Mouse (Mus musculus) liver, embryonic 16.5 days (tissue): ENCODE results near the gene Smim24. TPM values are rescaled to one million over a fixed set of nuclear protein-coding genes. Genes with fewer than 3 reads are reported as not detected.

Source experiments
- ATAC-seq: fragments of 200-750 bp; cut with Nextera tagmentation; 2 replicates; pipeline ENCODE4 v1.8.0; 2017; ENCODE audit warnings: low read depth, mild to moderate bottlenecking, moderate number of reproducible peaks, moderate library complexity
- H3K27ac ChIP-seq: fragments of 300-500 bp; sonication (generic); 2 replicates; pipeline ENCODE4 v1.5.1; 2014; ENCODE audit warnings: mild to moderate bottlenecking, low read length
- H3K27me3 ChIP-seq: fragments of 300-500 bp; sonication (generic); 2 replicates; pipeline ENCODE4 v1.6.1; 2014; ENCODE audit warnings: low read depth, low read length, mixed read lengths; ENCODE audit not compliant: control insufficient read depth, insufficient read depth
- H3K36me3 ChIP-seq: fragments of 300-500 bp; sonication (generic); 2 replicates; pipeline ENCODE4 v1.6.1; 2014; ENCODE audit warnings: mild to moderate bottlenecking; ENCODE audit not compliant: control insufficient read depth, insufficient read depth
- H3K4me1 ChIP-seq: fragments of 300-500 bp; sonication (generic); 2 replicates; pipeline ENCODE4 v1.6.1; 2014; ENCODE audit warnings: low read depth, low read length, mixed read lengths; ENCODE audit not compliant: control insufficient read depth
- H3K4me2 ChIP-seq: fragments of 300-500 bp; sonication (generic); 2 replicates; pipeline ENCODE4 v1.6.1; 2014; ENCODE audit warnings: low read depth, low read length, mixed read lengths
- H3K4me3 ChIP-seq: fragments of 300-500 bp; sonication (generic); 2 replicates; pipeline ENCODE4 v1.5.1; 2014; ENCODE audit warnings: low read depth, mild to moderate bottlenecking, low read length
- H3K9ac ChIP-seq: fragments of 300-500 bp; sonication (generic); 2 replicates; pipeline ENCODE4 v1.6.1; 2014; ENCODE audit warnings: low read depth, low read length
- H3K9me3 ChIP-seq: fragments of 300-500 bp; sonication (generic); replicated peaks from 2 replicates; pipeline ENCODE4 v1.6.1; 2016; ENCODE audit warnings: low read length; ENCODE audit not compliant: control insufficient read depth
- WGBS: fragments of 180-500 bp; shearing (Covaris S2); extraction: QIAGEN DNeasy Blood & Tissue Kit; methylation state at CpG from one replicate; pipeline ENCODE4 v1.1.7; 2014; ENCODE audit not compliant: insufficient replicate concordance; 5-methylcytosine and 5-hydroxymethylcytosine counted together
- polyA plus RNA-seq: library from polyadenylated mRNA; unstranded; fragments of >200 nt; fragmentation: Nextera tagmentation; extraction: Ambion mirVana; gene quantifications from 2 replicates; pipeline ENCODE4 v1.2.1, GENCODE M21; 2015

Smim24 gene
- polyA plus RNA-seq, 1 experiment from 2014 or later: 4.1 TPM

DNA sequence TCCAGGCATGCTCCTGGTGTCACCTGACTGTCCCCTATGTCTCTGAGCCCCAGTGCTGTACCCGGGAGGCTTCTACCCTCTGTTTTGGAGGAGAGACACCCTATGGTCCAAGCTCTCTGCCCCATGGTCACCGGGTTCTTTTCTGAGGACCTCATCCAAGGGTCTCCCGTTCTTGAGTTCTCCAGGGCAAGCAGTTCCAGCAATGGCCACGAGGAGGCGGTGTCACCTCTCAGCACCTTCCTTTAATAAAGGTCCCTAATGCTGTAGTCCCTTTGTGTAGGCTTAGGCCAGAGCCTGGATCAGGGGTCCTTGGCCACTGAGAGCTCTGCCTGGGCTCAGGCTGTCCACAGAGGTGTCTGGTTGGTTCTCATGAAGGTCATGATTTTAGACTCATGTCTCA lies 2.3 kb downstream of the Smim24 start:
- no peak overlapping the region for H3K4me2 ChIP-seq
- peak; percentile 4; the same call in 1 of the 2 replicates for ATAC-seq
- H3K27me3 ChIP-seq: no peaks in the 10 kb centered on the region
- H3K4me1 ChIP-seq: peaks cover 15% of the 10 kb centered on the region
- no peak overlapping the region for H3K4me3 ChIP-seq
- H3K9me3 ChIP-seq: no peaks in the 10 kb centered on the region
- WGBS: 8% methylated on average over 5 of the region's 5 CpGs
- H3K9ac ChIP-seq: no peak overlapping the region
- no peaks in the 10 kb centered on the region for H3K36me3 ChIP-seq
- H3K27ac ChIP-seq: no peak overlapping the region

DNA sequence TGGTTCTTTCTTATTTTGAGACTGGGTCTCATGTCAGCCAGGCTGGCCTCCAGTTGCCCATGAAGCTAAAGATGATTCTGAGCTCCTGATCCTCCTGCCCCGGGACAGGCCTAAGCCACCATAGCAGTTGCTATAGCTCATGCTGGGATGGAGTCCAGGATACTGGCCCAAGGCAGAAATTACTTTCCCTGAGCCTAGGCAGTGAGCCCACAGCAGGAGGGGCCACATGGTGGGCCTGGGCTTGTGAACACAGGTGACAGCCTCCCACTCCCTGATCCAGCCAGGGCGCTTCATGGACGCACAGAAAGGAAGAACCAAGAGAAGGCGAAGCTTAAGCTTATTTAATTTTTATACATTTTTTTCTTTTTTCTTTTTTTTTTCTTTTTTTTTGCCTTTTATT lies 3.0 kb downstream of the Smim24 start:
- 71% methylated on average over 4 of the region's 4 CpGs for WGBS
- no peak overlapping the region for H3K27ac ChIP-seq
- no peak for ATAC-seq

GRCm38 (mm10) chr10:81396749-81397148 lies 3.9 kb downstream of the Smim24 start:
- Histone ChIP-seq H3K27me3 (no peaks in the 10 kb centered on the region), H3K9ac (no peak overlapping the region), H3K27ac (no peak overlapping the region), H3K4me2 (no peak overlapping the region), H3K9me3 (no peaks in the 10 kb centered on the region), H3K4me1 (peaks cover 21% of the 10 kb centered on the region), H3K4me3 (no peak overlapping the region), H3K36me3 (no peaks in the 10 kb centered on the region)
- 75% methylated on average over 5 of the region's 5 CpGs for WGBS
- ATAC-seq: no peak

More for the DNA sequence above, 3.0 kb downstream of the Smim24 start:
- Histone ChIP-seq H3K27me3 (no peaks in the 10 kb centered on the region), H3K36me3 (no peaks in the 10 kb centered on the region), H3K4me1 (peaks cover 14% of the 10 kb centered on the region), H3K9ac (no peak overlapping the region), H3K4me2 (no peak overlapping the region), H3K4me3 (no peak overlapping the region), H3K9me3 (no peaks in the 10 kb centered on the region)

GRCm38 (mm10) chr10:81399296-81399695 lies 6.4 kb downstream of the Smim24 start:
- Histone ChIP-seq H3K27me3 (peaks cover 3% of the 10 kb centered on the region; the same call in 1 of the 2 replicates), H3K9ac (no peak overlapping the region), H3K4me1 (peaks cover 18% of the 10 kb centered on the region), H3K4me3 (no peak overlapping the region), H3K27ac (no peak overlapping the region), H3K9me3 (no peaks in the 10 kb centered on the region), H3K4me2 (no peak overlapping the region), H3K36me3 (no peaks in the 10 kb centered on the region)
- ATAC-seq: no peak
- WGBS: 83% methylated on average over 5 of the region's 5 CpGs

- Histone ChIP-seq H3K9ac (no peak overlapping the region), H3K27ac (no peak overlapping the region), H3K4me1 (peaks cover 18% of the 10 kb centered on the region), H3K36me3 (no peaks in the 10 kb centered on the region), H3K4me3 (no peak overlapping the region), H3K9me3 (no peaks in the 10 kb centered on the region), H3K4me2 (no peak overlapping the region), H3K27me3 (peaks cover 8% of the 10 kb centered on the region)
- ATAC-seq: no peak
- WGBS: 86% methylated on average over 18 of the region's 18 CpGs
Observed at GRCm38 (mm10) chr10:81399798-81400308, 7.0 kb downstream of the Smim24 start.

GRCm38 (mm10) chr10:81400371-81401204 lies 7.7 kb downstream of the Smim24 start:
- Histone ChIP-seq H3K4me1 (peaks cover 18% of the 10 kb centered on the region), H3K36me3 (no peaks in the 10 kb centered on the region), H3K9me3 (no peaks in the 10 kb centered on the region), H3K4me3 (no peak overlapping the region), H3K4me2 (no peak overlapping the region), H3K9ac (no peak overlapping the region), H3K27ac (no peak overlapping the region), H3K27me3 (peaks cover 8% of the 10 kb centered on the region)
- ATAC-seq: no peak
- WGBS: 66% methylated on average over 22 of the region's 22 CpGs

DNA sequence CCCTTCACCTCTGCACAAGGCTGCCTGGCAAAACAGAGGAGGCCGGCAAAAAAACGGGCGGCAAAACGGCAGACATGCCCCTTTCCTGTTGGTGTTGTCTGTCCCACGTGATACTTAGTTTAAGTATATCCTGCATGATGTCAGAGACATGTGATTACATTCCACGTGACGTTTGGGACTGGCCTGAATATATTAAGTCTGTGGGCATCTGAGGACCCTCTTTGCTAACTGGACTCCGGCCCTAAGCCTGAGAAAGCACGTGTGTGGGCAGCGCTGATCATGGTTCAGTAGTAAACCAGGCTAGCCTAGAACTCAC lies 8.3 kb downstream of the Smim24 start:
- Histone ChIP-seq H3K9ac (no peak overlapping the region; the same call in 1 of the 2 replicates), H3K4me2 (peak overlapping the region; percentile 24; the same call in 1 of the 2 replicates)

GRCm38 (mm10) chr10:81401521-81402226 lies 8.8 kb downstream of the Smim24 start:
- Histone ChIP-seq H3K4me1 (peaks cover 18% of the 10 kb centered on the region), H3K4me3 (no peak overlapping the region), H3K36me3 (no peaks in the 10 kb centered on the region), H3K27me3 (peaks cover 16% of the 10 kb centered on the region), H3K4me2 (peak overlapping the region; percentile 24; the same call in 1 of the 2 replicates), H3K27ac (peak overlapping the region; percentile 61), H3K9me3 (no peaks in the 10 kb centered on the region), H3K9ac (peak overlapping the region; percentile 7; the same call in 1 of the 2 replicates)
- ATAC-seq: peak; percentile 81
- WGBS: 14% methylated on average over 18 of the region's 18 CpGs

More for the DNA sequence above, 8.3 kb downstream of the Smim24 start:
- Histone ChIP-seq H3K27me3 (peaks cover 11% of the 10 kb centered on the region), H3K4me1 (peaks cover 18% of the 10 kb centered on the region), H3K27ac (peak overlapping the region; percentile 61), H3K9me3 (no peaks in the 10 kb centered on the region), H3K4me3 (no peak overlapping the region), H3K36me3 (no peaks in the 10 kb centered on the region)
- WGBS: 48% methylated on average over 10 of the region's 10 CpGs
- no peak for ATAC-seq
